Mouse (Mus musculus): ENCODE measurements around the gene 4930564D02Rik. TPM values are rescaled to one million over a fixed set of nuclear protein-coding genes. Genes with fewer than 3 reads are reported as not detected.

4930564D02Rik gene
- total RNA-seq, 1 experiment = not detected

DNA sequence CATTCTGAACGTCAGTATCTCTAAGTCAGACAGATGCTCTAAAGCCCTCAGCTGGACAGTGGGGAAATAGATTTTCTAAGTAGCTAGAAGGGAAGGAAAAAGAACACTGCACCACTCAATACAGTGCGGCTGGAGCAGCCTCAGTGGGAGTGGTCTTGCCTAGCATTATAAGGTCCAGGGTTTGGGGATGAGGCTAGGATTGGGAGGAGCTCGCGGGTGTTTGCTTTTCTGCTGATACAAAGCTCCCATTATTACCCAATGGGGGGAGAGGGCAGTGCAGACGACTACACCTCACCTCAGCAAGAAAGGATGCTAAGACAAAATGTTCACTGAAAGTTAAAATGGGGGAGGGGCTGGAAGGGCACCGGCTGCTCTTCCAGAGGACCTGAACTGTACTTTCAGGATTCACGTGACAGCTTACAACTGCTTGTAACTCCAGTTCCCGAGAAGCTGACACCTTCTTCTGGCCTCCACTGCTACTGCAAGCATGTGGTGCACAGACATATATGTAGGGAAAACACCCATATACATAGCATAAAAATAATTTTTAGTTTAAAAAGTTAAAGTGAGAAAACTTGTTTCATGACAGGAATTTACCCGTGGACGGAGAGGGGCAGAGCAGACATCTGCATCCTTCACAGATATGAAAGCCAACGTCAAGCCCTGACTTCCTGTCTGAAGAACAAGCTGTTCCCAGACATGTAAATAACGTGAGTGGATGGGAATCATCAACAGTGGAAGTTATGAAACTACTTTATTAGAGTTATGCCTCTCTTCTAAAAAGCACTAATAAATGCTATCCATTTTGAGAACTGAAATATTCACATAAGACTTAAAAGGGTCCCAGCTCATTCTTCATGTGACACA is 46.6 kb upstream of the 4930564D02Rik start:
- in situ Hi-C loops (cut with MboI; ENCODE audit: low sequenced_read_pairs in 2 of 2, unreplicated experiment in 2 of 2) = no loop called here
- Histone ChIP-seq H3K4me3 (ENCODE audit: insufficient read depth in 1 of 2, low read depth in 1 of 2, low read length in 2 of 2, poor library complexity in 1 of 2, severe bottlenecking in 1 of 2) (no peak overlapping the region), H3K9ac (ENCODE audit: insufficient read depth, low read depth, low read length, poor library complexity, severe bottlenecking) (no peak overlapping the region), H3K4me1 (ENCODE audit: control insufficient read depth in 2 of 2, insufficient read depth in 2 of 2, low read length in 2 of 2, poor library complexity in 1 of 2) (peaks cover 0 to 2% of the 10 kb centered on the region in 2 experiments; a peak in 1 of 4 replicates), H3K9me3 (ENCODE audit: control insufficient read depth, insufficient read depth, low read depth, low read length) (no peaks in the 10 kb centered on the region), H3K36me3 (ENCODE audit: control insufficient read depth, insufficient read depth, low read length, poor library complexity, severe bottlenecking) (peaks cover 2% of the 10 kb centered on the region; the same call in 1 of the 2 replicates), H3K27ac (ENCODE audit: insufficient read depth, low read depth, low read length, poor library complexity, severe bottlenecking) (no peak overlapping the region)
- no peak for DNase-seq (ENCODE audit: low read depth, low spot score)
- TF ChIP-seq CHD2 (IDR thresholded peaks at IDR 0.05; ENCODE audit: low read depth, low read length) = no peak
- no peak for TF ChIP-seq MAFK (IDR thresholded peaks at IDR 0.05; ENCODE audit: insufficient read depth, low read depth, low read length)
- TF ChIP-seq ZNF384 (IDR thresholded peaks at IDR 0.05; ENCODE audit: low read depth, low read length) = no peak
- no peak for TF ChIP-seq ZC3H11A (IDR thresholded peaks at IDR 0.05; ENCODE audit: borderline replicate concordance, low read depth, low read length)
- TF ChIP-seq HCFC1 (IDR thresholded peaks at IDR 0.05; ENCODE audit: borderline replicate concordance, insufficient read depth, low read length) = no peak

DNA sequence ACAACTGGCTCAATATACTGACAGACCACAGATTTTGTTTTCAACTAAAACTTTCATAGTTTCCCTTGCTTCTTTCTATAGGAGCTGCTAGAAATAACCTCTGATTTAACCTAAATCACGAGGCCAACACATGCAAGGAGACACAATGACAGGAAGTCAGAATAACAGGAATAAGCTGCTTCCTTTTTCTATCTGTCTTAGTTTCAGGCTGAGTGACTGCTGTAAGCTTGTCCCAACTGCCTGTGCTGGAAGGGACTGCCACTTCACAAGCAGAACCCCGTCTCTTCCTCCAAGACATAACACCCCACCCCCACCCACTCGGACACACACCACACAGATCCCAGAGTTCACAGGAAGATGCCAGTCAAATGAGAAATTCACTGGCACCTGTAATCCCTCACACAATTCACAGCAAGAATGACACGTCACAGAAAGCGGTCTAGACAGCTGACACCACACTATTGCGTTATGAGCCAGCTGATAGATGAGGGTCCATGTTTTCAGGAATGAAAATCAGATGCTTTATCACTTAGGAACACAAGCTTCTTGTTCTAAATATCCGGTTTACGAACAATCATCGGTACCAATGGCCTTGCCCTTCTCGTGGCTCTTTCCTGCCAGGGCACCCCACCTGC is 43.2 kb upstream of the 4930564D02Rik start:
- in situ Hi-C loops (cut with MboI; ENCODE audit: low sequenced_read_pairs in 2 of 2, unreplicated experiment in 2 of 2) = no loop called here
- TF ChIP-seq HCFC1 (IDR thresholded peaks at IDR 0.05; ENCODE audit: borderline replicate concordance, insufficient read depth, low read length) = no peak
- TF ChIP-seq ZC3H11A (IDR thresholded peaks at IDR 0.05; ENCODE audit: borderline replicate concordance, low read depth, low read length) = no peak
- no peak for TF ChIP-seq MAFK (IDR thresholded peaks at IDR 0.05; ENCODE audit: insufficient read depth, low read depth, low read length)
- no peak for TF ChIP-seq ZNF384 (IDR thresholded peaks at IDR 0.05; ENCODE audit: low read depth, low read length)
- no peak for TF ChIP-seq CHD2 (IDR thresholded peaks at IDR 0.05; ENCODE audit: low read depth, low read length)
- Histone ChIP-seq H3K4me1 (ENCODE audit: control insufficient read depth in 2 of 2, insufficient read depth in 2 of 2, low read length in 2 of 2, poor library complexity in 1 of 2) (0 out of 4 replicates have a peak, but pooled peaks cover 0 to 2% of the 10 kb centered on the region in 2 experiments), H3K9ac (ENCODE audit: insufficient read depth, low read depth, low read length, poor library complexity, severe bottlenecking) (no peak overlapping the region), H3K4me3 (ENCODE audit: insufficient read depth in 1 of 2, low read depth in 1 of 2, low read length in 2 of 2, poor library complexity in 1 of 2, severe bottlenecking in 1 of 2) (no peak overlapping the region), H3K36me3 (ENCODE audit: control insufficient read depth, insufficient read depth, low read length, poor library complexity, severe bottlenecking) (no peaks in the 10 kb centered on the region), H3K27ac (ENCODE audit: insufficient read depth, low read depth, low read length, poor library complexity, severe bottlenecking) (no peak overlapping the region), H3K9me3 (ENCODE audit: control insufficient read depth, insufficient read depth, low read depth, low read length) (no peaks in the 10 kb centered on the region)
- no peak for DNase-seq (ENCODE audit: low read depth, low spot score)

DNA sequence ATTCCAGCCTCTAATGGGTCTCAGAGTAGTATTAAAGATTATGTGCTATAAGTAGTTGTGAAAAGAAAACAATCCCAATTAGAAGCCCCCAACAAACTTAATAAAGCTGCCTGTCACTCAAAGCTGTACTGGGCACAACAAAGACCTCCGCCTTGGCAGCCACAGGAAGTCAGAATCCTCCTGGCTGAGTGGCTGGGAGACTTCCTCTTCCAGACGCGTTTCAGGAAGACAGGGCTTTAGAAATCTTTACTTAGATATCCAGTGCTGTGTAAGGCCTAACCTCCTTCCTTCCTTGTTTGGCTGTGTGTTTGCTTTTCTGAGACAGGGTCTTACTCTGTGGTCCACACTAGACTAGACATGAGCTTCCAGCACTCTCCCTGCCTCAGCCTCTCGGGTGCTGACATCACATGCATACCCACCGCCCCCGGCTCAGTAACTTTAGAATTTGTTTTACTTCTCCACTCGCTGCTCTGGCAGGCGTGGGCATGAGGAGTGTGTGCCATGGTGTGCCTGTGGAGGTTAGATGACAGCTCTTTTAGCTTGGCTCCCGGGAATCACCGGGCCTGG is 30.3 kb upstream of the 4930564D02Rik start:
- no peak overlapping the region for H3K4me3 ChIP-seq (ENCODE audit: insufficient read depth in 1 of 2, low read depth in 1 of 2, low read length in 2 of 2, poor library complexity in 1 of 2, severe bottlenecking in 1 of 2)
- in situ Hi-C loops (cut with MboI; ENCODE audit: low sequenced_read_pairs in 2 of 2, unreplicated experiment in 2 of 2) = no loop called here
- DNase-seq (ENCODE audit: low read depth, low spot score) = no peak
- H3K27ac ChIP-seq (ENCODE audit: insufficient read depth, low read depth, low read length, poor library complexity, severe bottlenecking) = no peak overlapping the region
- no peak overlapping the region for H3K9ac ChIP-seq (ENCODE audit: insufficient read depth, low read depth, low read length, poor library complexity, severe bottlenecking)
- no peaks in the 10 kb centered on the region; the same call in 1 of the 2 replicates for H3K36me3 ChIP-seq (ENCODE audit: control insufficient read depth, insufficient read depth, low read length, poor library complexity, severe bottlenecking)
- H3K4me1 ChIP-seq (ENCODE audit: control insufficient read depth in 2 of 2, insufficient read depth in 2 of 2, low read length in 2 of 2, poor library complexity in 1 of 2) = peaks cover 1 to 12% of the 10 kb centered on the region in 2 experiments
- H3K9me3 ChIP-seq (ENCODE audit: control insufficient read depth, insufficient read depth, low read depth, low read length) = no peaks in the 10 kb centered on the region
- no peak for TF ChIP-seq CHD2 (IDR thresholded peaks at IDR 0.05; ENCODE audit: low read depth, low read length)
- no peak for TF ChIP-seq ZNF384 (IDR thresholded peaks at IDR 0.05; ENCODE audit: low read depth, low read length)
- TF ChIP-seq HCFC1 (IDR thresholded peaks at IDR 0.05; ENCODE audit: borderline replicate concordance, insufficient read depth, low read length) = no peak
- TF ChIP-seq ZC3H11A (IDR thresholded peaks at IDR 0.05; ENCODE audit: borderline replicate concordance, low read depth, low read length) = no peak
- TF ChIP-seq MAFK (IDR thresholded peaks at IDR 0.05; ENCODE audit: insufficient read depth, low read depth, low read length) = no peak

DNA sequence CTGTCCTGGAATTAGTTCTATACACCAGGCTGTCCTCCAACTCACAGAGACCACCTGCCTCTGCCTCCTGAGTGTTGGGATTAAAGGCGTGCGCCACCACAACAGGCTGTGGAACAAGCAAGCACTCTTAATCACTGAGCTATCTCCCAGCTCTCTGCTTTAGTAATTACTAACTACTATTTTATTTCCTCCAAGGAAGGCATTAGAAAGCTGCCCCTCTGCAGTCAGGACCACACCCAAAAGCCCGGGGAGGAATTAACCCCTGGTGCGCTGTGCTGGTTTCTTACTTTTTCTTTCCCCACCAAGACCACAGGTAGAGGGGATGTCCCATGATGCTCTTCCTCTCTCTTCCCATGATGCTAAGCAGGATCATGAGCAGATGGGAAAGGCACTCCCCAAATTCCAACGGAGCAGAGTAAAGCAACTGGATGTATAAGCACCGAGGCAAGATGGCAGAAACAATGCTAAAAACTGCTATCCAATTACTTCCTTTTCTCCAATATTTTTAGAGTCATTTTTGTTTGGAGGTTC is 29.3 kb upstream of the 4930564D02Rik start:
- H3K36me3 ChIP-seq (ENCODE audit: control insufficient read depth, insufficient read depth, low read length, poor library complexity, severe bottlenecking) = no peaks in the 10 kb centered on the region; the same call in 1 of the 2 replicates
- in situ Hi-C loops (cut with MboI; ENCODE audit: low sequenced_read_pairs in 2 of 2, unreplicated experiment in 2 of 2) = no loop called here
- no peak overlapping the region for H3K4me3 ChIP-seq (ENCODE audit: insufficient read depth in 1 of 2, low read depth in 1 of 2, low read length in 2 of 2, poor library complexity in 1 of 2, severe bottlenecking in 1 of 2)
- H3K27ac ChIP-seq (ENCODE audit: insufficient read depth, low read depth, low read length, poor library complexity, severe bottlenecking) = no peak overlapping the region
- TF ChIP-seq CHD2 (IDR thresholded peaks at IDR 0.05; ENCODE audit: low read depth, low read length) (no peak), HCFC1 (IDR thresholded peaks at IDR 0.05; ENCODE audit: borderline replicate concordance, insufficient read depth, low read length) (no peak), ZC3H11A (IDR thresholded peaks at IDR 0.05; ENCODE audit: borderline replicate concordance, low read depth, low read length) (no peak), MAFK (IDR thresholded peaks at IDR 0.05; ENCODE audit: insufficient read depth, low read depth, low read length) (no peak), ZNF384 (IDR thresholded peaks at IDR 0.05; ENCODE audit: low read depth, low read length) (no peak)
- no peak for DNase-seq (ENCODE audit: low read depth, low spot score)
- no peaks in the 10 kb centered on the region for H3K9me3 ChIP-seq (ENCODE audit: control insufficient read depth, insufficient read depth, low read depth, low read length)
- H3K9ac ChIP-seq (ENCODE audit: insufficient read depth, low read depth, low read length, poor library complexity, severe bottlenecking) = no peak overlapping the region; the same call in 1 of the 2 replicates
- peaks cover 1 to 12% of the 10 kb centered on the region in 2 experiments for H3K4me1 ChIP-seq (ENCODE audit: control insufficient read depth in 2 of 2, insufficient read depth in 2 of 2, low read length in 2 of 2, poor library complexity in 1 of 2)

Data from ES-E14 (cell line).